Mouse (Mus musculus) T-helper 2 cell (primary cell): ENCODE results near the gene Lrig1.

Experiments used
- in situ Hi-C: fragments of 300-600 bp; cut with MboI, MseI; formaldehyde crosslinking; loops from one replicate; pipeline ENCODE4 v1.15.1; 2025; ENCODE audit warnings: high pct_unique_total_duplicates

The Lrig1 gene

DNA sequence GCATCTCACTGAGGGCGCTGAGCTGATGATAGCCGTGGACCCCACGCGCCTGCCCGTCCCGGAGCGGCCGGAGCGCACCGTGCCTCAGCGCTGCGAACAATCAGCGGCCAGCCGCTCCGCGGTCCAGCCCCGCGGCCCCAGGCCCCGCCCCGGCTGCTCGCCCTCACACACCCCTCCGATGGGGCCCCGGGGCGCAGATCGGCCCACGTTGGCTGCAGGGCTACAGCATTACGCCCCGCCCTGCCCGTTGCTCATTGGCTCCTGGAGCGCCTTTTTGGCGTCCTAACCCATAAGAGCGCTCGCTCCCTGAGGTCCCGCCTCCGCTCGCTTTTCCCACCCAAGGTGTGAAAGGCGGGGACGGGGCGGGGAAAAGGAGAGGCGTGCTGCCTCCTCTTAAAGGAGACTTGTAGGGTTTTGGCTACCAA, at the start of gene Lrig1:
Gene Lrig1, minus strand, starts transcription at position 92 of the 425 bp plus-strand sequence.
- in situ Hi-C loops: no loop called here

DNA sequence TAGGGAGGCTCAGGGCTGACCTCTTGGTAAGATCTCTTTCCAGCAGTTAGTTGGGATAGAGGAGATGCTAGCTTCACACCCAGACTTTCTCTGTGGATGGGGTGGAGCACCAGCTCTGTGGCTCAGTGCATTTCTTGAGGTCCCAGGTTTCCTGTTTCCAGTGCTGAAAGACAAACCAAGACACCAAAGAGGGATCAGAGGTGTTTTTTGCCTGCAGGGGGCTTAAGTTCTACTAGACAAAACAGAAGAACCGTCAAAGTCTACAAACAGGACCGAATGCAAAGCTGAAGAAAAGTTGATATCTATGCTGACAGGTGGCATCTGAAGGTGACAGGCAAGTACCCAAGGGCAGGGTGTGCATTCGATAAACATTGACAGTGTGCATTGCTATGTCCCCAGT, 49.7 kb upstream of the Lrig1 start:
- in situ Hi-C loops: no loop called here

DNA sequence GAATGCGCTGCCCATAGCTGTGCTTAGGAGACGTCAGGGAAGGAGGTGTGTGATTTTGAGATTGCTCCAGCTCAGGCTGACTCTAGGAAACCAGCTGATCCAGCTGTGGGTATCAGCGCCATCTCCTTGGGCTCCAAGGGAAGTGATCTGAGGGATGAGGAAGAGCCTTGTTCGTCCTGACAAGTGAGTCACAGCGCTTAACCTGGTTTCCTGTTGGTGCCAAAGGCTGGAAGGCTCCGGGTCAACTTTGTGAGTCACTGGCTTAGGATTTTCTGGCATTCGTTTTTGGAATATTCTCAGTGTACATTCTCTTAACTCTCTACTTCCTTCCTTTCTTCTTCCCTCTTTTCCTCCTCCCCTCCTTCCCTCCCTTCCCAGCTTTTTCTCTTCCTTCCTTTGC, 48.4 kb upstream of the Lrig1 start:
- in situ Hi-C loops: no loop called here

DNA sequence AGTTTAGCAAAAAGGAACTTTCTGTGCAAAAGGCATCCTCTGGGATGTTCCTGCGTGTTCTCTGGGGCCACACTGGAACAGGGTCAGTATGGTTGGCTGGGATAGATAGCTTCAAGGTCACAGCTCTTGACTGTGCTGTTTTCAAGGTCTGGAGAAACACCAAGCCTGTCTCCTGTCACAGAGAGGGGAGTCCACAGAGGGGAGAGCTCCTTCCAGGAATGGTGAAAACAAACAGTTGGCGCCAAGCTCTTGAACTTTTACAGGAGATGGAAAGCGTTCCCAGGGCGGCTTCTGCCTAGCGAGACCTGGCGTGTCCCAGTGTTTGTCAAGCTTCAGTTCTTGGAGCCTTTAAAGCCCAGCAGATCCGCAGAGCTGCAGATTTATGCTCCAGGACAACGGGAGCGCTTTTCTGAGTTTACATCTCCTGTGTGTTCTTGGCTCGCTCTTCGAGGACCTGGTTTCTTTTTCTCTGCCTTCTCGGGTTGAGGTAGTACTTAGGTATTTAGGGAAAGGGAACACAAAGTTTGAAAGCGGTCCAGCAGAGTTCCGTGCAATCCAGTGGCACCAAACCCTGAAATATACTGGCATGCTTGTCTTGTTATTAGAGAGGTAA, 40.3 kb upstream of the Lrig1 start:
- in situ Hi-C loops: no loop called here

DNA sequence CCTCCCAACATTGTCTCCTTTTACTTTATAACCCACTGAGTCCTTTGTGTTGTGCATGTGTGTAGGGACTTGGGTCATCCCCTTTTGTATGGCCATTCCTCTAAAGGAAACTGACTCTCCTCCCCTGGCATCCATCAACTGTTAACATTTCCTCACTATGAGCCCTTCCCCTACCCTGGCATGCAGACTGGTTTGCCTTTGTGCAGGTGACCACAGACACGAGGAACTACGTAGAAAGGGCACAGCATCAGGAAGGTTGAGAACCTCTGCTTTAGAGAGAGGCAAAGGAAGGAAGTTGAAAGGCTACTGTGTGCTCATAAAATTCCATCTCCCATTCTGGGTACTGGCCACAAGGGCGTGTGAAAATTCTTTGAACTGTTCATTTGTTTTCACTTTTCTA, 38.7 kb upstream of the Lrig1 start:
- in situ Hi-C loops: no loop called here

DNA sequence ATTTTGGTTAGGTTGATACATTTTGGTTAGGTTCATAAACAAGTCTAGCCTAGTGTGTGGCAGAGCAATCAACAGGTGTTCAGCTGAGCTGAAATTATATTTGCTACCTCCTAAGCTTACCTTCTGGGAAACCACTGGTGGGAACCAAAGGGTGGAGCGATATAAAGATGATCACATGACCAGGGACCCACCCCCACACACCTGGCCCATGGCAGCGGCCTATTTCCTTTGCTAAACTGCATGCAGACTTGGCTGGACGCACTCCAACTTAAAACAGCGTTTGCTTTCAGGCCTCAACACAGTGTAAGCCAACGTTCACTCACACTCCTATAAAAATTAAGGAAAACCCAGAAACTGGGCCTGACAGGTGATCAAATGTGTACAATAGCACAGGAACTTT, 33.9 kb upstream of the Lrig1 start:
- in situ Hi-C loops: no loop called here

DNA sequence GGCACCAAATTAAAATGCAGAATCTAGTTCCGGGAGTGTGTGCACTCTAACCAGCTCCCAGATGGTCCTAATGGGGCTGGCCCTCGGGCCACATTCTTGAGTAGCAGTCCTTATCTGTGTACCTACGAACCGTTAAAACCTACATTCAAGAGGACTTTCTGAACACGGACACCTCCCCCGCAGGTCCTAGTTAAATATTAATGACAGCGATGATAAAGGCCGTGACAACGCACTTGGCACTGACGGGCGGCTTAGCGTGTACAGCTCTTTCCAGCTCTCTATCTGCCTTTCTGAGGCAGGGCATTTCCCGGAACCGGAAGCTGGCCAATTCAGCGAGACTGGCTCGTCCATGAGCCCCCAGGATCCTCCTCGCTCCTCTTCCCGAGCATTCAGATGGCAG, 29.9 kb upstream of the Lrig1 start:
- in situ Hi-C loops: no loop called here

DNA sequence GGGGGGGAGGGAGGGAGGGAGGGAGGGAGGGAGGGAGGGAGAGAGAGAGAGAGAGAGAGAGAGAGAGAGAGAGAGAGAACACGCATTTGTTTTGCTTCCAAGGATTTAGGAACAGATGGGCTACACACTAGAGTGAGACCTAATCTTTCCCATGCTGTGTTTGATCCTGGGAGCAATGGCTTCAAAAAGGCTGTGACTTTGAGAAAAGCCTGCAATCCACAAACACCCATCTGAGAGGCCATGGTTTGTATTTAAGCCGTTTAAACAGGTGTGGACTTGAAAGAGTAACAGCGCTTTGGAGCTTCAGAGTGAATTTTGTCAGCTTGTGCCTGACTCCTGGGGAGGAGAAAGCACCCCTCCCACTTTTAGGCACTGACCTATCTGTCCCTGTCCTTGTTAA, 29.2 kb upstream of the Lrig1 start:
- in situ Hi-C loops: no loop called here

DNA sequence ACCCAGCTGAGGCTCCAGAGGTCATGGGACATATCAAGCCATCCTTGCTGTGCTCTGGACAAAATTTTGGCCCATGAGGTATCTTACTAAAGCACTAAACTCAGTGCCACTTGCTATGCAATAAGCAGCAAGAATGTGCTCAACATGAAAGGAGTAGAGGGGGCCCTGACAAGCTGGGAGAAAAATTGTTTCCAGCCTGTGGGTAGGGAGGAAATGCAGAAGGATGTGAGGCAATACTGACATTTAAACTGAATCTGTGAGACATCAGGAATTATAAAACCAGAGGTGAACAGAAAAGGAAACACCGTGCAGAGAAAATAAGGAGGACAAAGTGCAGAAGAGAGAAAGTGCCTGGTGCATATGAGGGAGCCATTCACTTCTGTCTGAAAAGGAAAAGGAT, 24.7 kb upstream of the Lrig1 start:
- in situ Hi-C loops: no loop called here

DNA sequence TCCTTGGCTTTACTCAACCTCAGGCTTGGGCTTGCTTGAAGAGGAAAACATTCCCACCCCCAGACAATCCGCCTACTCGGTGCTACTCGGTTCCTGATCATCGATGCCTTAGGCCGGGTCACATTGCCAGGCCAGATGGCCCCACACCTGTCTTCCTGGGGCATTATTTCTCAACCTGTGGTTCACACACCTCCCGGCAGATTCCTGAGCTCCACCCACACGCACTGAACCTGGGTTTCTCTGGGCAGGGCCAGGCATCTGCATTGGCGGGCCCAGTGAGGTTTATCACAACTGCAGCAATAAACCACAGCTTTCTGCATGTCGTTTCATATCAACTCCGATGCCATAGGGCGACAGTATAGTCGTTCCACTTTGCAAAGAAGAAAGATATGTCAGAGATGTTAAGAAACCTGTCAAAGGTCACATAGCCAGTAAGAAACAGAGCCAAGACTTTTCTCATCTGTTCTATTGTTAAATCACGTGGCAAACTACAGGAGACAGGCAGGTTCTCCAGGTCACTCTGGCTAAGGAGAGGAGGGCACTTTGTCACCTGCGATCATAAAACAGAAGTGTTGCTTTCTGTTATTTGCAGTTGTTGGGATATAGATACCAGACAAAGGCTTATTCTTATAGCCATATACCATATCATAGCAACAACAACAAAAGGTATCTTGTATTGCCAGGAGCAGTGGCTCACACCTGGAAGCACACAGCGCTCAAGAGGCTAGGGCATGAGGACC, 18.8 kb upstream of the Lrig1 start:
- in situ Hi-C loops: no loop called here

DNA sequence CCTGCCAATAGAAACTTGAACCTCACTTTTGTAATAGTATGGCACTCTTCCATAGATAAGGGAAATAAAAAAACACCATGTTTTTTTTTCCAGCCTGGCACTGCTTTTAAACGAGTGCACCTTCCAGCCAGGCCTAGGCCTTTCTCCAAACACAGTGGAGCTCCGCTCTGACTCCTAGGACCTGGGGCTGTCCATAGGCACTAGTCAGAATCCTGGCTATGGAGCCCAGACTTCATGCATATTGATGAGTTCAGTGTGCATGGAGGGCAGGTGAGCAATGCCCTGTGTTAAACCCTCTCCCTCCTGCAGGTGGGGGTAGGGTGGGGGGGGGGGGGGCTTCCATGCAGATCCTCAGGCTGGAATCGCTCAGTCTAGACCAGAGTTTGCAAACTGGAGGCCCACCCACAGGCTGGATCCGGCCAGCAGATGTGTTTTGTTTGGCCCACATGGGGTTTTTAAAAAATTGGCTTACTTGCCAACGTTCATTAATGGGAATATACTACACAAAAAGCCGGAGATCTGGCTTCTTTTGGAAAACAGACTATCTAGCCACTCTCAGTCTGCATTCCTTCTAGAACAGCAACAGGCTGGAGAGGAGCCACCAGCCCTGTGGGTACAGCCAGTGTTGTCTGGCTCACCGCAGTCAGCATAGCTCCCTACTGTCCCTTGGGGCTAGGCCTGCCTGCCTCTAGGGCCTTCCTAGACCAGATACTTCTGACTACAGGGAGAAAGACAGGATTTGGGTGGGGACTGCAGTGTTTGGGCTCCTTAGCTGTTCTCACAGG, 17.9 kb upstream of the Lrig1 start:
- in situ Hi-C loops: no loop called here

DNA sequence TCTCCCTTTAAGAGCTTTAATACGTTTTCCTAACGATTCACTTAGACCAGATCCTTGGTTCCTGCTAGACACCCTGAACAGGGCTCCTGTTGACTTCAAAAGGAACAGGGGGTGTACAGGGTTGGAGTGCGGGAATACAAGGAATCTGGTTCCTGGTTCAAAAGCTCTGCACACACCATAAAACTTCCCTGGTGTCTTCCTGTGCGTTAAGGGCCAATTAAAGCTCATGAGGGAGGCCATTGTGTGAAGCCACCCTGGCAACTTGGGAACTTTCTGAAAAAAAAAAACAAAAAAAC, 15.6 kb upstream of the Lrig1 start:
- in situ Hi-C loops: no loop called here

DNA sequence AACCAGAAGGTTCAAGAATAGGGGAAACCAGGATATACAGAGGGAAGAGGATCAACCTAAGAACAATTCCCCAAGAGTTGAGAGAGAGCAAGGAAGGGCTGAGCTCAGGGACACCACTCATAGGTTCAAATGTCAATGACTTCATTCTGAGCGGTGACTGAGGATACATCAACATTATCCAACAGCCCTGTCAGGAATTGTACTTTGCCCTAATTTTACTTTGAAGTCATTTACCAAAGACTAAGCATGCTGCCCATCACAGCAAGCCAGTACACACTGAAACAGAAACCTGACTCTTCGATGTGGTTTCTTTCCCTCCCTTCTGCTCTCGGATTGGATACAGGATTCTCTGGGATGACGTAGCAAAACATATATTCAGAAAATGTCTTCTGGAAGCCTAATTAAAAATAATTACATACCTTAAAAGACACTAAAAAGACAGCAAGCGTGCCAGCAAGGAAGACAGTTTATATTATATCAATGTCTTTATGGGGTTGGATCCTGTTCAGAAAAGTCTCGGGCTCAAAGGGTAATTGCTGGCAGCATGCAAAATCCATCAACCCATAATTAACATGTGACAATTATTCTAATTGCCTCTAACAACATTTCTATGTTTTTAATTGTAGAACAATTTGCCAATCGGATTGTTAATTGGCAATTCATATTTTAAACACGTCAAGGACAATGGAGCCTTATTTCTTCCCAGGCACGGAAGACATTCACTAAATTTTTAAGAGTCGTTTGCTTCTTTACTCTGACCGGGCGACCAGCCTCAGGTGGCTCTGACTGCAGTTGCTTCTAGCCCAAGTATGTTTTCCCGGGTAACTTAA, 15.1 kb upstream of the Lrig1 start:
- in situ Hi-C loops: no loop called here

DNA sequence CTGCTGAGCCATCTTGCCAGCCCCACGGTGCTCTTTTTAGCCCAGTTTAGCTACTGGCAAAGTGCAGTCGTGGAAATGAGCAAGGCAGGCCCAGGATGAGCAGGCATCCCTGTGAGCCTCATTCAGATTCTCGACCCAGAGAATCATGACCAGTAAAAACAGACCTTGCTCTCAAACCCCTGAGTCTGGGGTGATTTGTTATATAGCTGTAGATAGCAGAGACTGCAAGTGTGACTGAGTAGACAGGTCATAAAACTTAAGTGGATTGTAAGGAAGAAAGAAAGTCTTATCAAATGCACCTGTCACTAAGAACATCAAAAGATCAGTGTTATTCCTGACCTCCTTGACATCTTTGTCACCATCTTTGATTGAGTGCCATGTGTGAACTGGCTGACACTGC, 9.9 kb upstream of the Lrig1 start:
- in situ Hi-C loops: no loop called here

DNA sequence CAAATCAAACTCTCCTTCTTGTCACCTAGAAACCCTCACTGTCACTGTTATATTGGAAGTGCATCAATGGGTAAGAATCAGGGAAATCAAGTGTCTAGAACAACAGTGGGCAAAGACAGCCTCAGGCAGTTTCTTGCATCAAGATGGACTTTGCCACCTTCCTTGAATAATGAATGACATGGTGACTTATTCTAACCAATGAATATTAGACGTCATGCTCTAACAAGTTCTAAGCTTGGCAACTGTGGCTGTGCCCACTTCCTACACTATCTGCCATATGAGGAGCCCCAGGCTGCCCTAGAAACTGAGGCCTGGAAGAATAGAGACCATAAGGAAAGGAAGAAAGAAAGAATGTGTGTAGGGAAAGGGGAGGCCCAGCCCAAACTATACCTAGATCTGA, 9.2 kb upstream of the Lrig1 start:
- in situ Hi-C loops: no loop called here

DNA sequence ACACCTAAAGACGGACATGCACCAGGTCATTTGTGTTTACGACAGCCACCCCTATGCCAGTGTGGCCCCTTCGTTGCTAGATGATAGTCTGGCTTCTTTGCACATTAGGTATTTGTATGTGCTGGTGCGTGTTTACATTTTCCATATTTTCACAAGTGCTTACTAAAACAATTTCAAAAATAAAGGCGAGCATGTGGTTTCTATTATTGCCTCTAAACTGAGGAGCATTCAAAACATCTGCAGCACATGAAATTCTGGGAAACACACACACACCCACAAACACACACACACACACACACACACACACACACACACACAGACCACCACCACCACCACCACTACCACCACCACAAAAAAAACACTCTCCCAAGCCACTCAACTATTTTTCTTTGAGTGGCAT, 7.3 kb upstream of the Lrig1 start:
- in situ Hi-C loops: no loop called here

DNA sequence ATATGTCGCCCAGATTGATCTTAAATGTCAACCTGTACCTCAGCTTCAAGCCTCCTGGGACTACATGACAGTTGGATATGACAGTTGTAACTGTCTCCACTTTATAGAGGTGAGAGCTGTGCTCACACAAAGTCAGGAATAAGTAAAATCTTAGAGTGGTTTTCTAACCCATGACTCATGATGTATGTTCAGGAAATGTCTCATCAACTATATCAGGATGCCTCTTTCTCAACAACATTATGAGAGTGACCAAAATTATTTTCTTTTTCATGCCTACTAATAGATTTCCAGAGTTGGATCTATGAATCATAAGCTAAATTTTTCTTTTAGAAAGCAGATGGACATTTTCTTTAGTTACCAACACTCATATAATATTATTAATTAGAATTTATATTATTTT, 6.0 kb upstream of the Lrig1 start:
- in situ Hi-C loops: no loop called here

DNA sequence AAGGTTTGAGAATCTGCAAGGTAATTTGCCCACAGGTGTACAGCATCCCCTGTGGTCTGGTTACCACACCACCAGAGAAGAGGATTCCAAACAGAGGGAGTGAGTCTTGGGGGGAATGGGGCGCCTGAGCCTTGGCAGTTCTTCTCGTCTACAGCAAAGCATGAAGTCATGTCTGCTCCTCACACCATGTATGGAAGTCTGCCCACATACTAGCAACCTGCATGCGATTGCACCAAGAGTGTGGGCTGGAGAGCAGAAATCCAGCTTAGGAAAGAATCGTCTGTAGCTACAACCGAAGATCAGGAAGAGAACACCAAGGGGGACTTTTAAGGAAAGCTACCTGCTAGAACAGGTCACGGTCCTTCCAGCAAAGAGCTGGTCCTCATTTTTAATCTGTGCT, 3.0 kb upstream of the Lrig1 start:
- in situ Hi-C loops: no loop called here

DNA sequence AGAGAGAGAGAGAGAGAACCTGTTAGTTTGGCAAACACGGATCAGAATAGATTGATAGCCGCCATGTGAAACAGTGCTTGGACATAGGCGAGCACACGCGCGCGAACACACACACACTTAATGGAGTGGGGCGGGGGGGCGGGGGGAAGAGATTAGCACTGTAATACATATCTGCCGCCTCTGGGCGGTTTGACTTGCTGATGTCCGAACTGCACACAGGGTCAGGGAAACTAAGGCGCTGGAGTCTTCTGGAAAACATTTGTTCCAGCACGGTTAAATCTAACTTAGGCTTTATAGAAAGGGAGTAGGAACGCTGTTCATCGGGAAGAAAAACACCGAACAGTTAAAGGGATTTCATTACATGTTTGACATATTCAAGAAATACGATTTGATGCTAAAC, 1.1 kb upstream of the Lrig1 start:
- in situ Hi-C loops: no loop called here

DNA sequence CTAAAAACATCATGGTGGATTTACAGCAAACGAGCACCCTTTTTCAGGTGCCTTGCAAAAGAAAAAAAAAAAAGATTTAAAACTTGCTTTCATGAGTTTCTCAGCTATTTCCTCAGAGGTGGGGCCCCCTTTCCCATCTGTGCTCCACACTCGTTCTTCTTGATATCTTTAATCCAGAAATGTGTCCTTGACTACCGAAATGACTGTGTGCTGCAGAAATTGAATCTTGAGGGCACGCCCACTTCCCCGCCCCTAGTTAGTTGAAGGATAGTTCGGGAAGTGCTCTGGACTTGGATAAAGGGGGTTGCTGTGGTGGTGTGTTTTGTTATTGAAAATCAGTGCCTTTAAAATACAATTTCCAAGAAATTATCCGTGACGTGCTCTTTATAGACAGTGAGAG, 654 bp upstream of the Lrig1 start:
- in situ Hi-C loops: no loop called here

DNA sequence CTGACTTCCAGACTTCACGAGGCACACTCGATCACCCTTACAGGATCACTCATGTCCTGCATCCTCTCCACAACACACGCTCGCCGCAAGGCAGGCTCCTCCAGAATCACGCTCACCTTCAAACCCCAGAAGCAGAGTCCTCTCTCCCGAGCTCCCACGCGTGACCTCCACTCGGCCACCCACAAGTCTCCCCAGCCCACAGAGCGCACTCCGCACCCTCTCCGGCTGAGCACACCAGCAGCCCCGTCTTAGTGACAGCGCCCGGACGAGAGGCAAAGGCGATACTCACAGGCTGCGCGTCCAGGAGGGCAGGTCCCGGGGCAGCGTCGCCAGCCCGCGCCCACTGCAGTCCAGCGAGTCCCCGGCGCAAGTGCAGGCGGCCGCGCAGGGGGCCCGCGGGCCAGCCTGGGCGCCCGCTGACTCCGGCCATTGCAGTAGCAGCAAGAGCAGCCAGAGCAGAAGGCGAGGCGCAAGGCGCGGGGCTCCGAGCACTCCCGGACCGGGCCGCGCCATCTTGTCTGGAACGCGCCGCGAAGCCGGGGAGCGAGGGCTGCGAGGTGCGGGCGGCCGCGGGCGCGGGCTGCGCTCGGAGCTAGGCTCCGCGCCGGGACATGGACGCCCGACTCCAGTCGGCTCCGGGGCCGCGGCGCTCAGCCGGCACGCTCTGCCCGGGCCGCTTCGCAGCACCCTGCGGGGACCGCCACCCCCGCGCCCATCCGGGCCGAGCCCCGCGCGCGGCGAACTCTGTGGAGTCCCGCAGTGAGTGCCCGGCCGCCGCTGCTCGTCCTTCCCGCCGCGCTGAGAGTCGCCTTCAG, 578 bp downstream of the Lrig1 start:
- in situ Hi-C loops: loop anchor here (5.0 kb wide), 1 partner anchor 37 kb away; no protein-coding TSS in a partner anchor
